Mouse (Mus musculus): Measurements from ENCODE around the gene Hoxb3. TPM values are rescaled to one million over a fixed set of nuclear protein-coding genes. Genes with fewer than 3 reads are reported as not detected.

Hoxb3 gene
- polyA plus RNA-seq, 1 experiment from 2014 or later = 1.1 TPM

GRCm38 (mm10) chr11:96320688-96321087 lies 2.4 kb upstream of the Hoxb3 start:
- H3K9me3 ChIP-seq (ENCODE audit: control insufficient read depth) = no peaks in the 10 kb centered on the region
- H3K4me1 ChIP-seq (replicated peaks; ENCODE audit: control insufficient read depth, insufficient read depth, low read length) = no peaks in the 10 kb centered on the region

GRCm38 (mm10) chr11:96321846-96322245 lies 1.3 kb upstream of the Hoxb3 start:
- no peaks in the 10 kb centered on the region for H3K36me3 ChIP-seq (ENCODE audit: control insufficient read depth, insufficient read depth)
- WGBS = 30% methylated on average over 5 of the region's 5 CpGs
- no peaks in the 10 kb centered on the region for H3K4me1 ChIP-seq (replicated peaks; ENCODE audit: control insufficient read depth, insufficient read depth, low read length)
- peak overlapping the region; percentile 83 for H3K4me2 ChIP-seq (replicated peaks; ENCODE audit: low read depth)
- H3K27ac ChIP-seq (ENCODE audit: low read depth, low read length) = peak overlapping the region; percentile 36; the same call in 1 of the 2 replicates
- H3K9me3 ChIP-seq (ENCODE audit: control insufficient read depth) = no peaks in the 10 kb centered on the region
- no peak for ATAC-seq
- H3K9ac ChIP-seq (ENCODE audit: low read depth, low read length) = peak overlapping the region; percentile 5; the same call in 1 of the 2 replicates
- TF ChIP-seq CTCF (IDR thresholded peaks at IDR 0.05; ENCODE audit: low read depth) = no peak
- H3K4me3 ChIP-seq (ENCODE audit: low read depth, low read length) = 0 out of 2 replicates have a peak overlapping the region, but pooled peaks have one; percentile 9
- peaks cover 24% of the 10 kb centered on the region for H3K27me3 ChIP-seq (replicated peaks; ENCODE audit: control insufficient read depth, insufficient read depth, low read length)

More at GRCm38 (mm10) chr11:96320688-96321087, 2.4 kb upstream of the Hoxb3 start:
- H3K9ac ChIP-seq (ENCODE audit: low read depth, low read length) = peak overlapping the region; percentile 22; the same call in 1 of the 2 replicates
- WGBS = 26% methylated on average over 17 of the region's 17 CpGs
- peak overlapping the region; percentile 37; the same call in 1 of the 2 replicates for H3K27ac ChIP-seq (ENCODE audit: low read depth, low read length)
- peak overlapping the region; percentile 83 for H3K4me2 ChIP-seq (replicated peaks; ENCODE audit: low read depth)
- TF ChIP-seq CTCF (IDR thresholded peaks at IDR 0.05; ENCODE audit: low read depth) = no peak
- peak overlapping the region; percentile 59 for H3K4me3 ChIP-seq (ENCODE audit: low read depth, low read length)
- no peaks in the 10 kb centered on the region for H3K36me3 ChIP-seq (ENCODE audit: control insufficient read depth, insufficient read depth)
- ATAC-seq = no peak
- peaks cover 29% of the 10 kb centered on the region for H3K27me3 ChIP-seq (replicated peaks; ENCODE audit: control insufficient read depth, insufficient read depth, low read length)

DNA sequence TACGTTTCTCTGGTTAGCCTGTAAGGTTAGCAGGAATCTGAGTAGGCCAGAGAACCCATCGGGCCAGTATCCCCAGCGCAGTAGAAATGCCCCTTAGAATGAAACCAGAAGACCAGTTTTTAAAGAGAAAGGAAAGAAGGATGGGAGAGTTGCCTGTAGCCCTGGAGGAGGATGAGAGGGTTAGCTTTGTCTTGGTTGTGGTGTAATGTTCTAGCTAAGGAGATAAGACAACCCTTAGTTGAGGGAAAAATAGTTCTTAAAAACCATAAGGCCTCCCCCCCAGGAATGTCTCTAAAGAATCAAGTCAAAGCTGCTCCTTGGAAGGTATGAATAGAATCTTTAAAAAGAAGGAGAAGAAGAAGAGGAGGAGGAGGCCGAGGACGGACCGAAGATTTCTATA lies 388 bp upstream of the Hoxb3 start:
- peaks cover 23% of the 10 kb centered on the region for H3K27me3 ChIP-seq (replicated peaks; ENCODE audit: control insufficient read depth, insufficient read depth, low read length)
- peak overlapping the region; percentile 9; the same call in 1 of the 2 replicates for H3K4me3 ChIP-seq (ENCODE audit: low read depth, low read length)
- H3K4me2 ChIP-seq (replicated peaks; ENCODE audit: low read depth) = peak overlapping the region; percentile 83
- 40% methylated on average over 6 of the region's 6 CpGs for WGBS
- TF ChIP-seq CTCF (IDR thresholded peaks at IDR 0.05; ENCODE audit: low read depth) = no peak
- H3K9ac ChIP-seq (ENCODE audit: low read depth, low read length) = 0 out of 2 replicates have a peak overlapping the region, but pooled peaks have one; percentile 13
- no peak for ATAC-seq
- no peaks in the 10 kb centered on the region for H3K4me1 ChIP-seq (replicated peaks; ENCODE audit: control insufficient read depth, insufficient read depth, low read length)
- no peaks in the 10 kb centered on the region for H3K9me3 ChIP-seq (ENCODE audit: control insufficient read depth)
- H3K36me3 ChIP-seq (ENCODE audit: control insufficient read depth, insufficient read depth) = no peaks in the 10 kb centered on the region
- H3K27ac ChIP-seq (ENCODE audit: low read depth, low read length) = peak overlapping the region; percentile 36; the same call in 1 of the 2 replicates

DNA sequence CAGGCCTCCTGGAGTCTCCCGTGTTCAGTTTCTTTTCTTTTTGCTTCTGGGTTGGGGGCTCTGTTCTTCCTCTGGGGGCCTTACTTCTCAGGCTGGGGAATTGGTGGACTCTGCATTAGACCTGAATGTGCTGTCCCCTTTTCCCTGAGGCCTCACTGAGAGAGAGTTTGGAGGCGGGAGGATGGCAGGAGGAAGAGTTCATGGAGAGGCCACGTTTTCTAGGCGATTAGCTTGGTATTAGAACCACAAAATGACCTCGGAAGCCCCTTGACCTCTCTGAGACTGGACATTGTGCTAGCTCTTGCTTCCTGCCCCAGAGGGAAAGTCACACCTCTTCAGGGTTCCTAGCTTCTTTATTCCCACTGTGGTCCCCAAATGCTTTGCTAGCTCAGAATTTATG lies 999 bp downstream of the Hoxb3 start:
- H3K9me3 ChIP-seq (ENCODE audit: control insufficient read depth) = no peaks in the 10 kb centered on the region
- H3K36me3 ChIP-seq (ENCODE audit: control insufficient read depth, insufficient read depth) = no peaks in the 10 kb centered on the region
- no peaks in the 10 kb centered on the region for H3K4me1 ChIP-seq (replicated peaks; ENCODE audit: control insufficient read depth, insufficient read depth, low read length)
- TF ChIP-seq CTCF (IDR thresholded peaks at IDR 0.05; ENCODE audit: low read depth) = no peak
- H3K27ac ChIP-seq (ENCODE audit: low read depth, low read length) = no peak overlapping the region
- 30% methylated on average over 5 of the region's 5 CpGs for WGBS
- H3K4me2 ChIP-seq (replicated peaks; ENCODE audit: low read depth) = peak overlapping the region; percentile 83
- no peak for ATAC-seq
- H3K27me3 ChIP-seq (replicated peaks; ENCODE audit: control insufficient read depth, insufficient read depth, low read length) = peaks cover 12% of the 10 kb centered on the region
- H3K9ac ChIP-seq (ENCODE audit: low read depth, low read length) = no peak overlapping the region
- H3K4me3 ChIP-seq (ENCODE audit: low read depth, low read length) = peak overlapping the region; percentile 5; the same call in 1 of the 2 replicates

DNA sequence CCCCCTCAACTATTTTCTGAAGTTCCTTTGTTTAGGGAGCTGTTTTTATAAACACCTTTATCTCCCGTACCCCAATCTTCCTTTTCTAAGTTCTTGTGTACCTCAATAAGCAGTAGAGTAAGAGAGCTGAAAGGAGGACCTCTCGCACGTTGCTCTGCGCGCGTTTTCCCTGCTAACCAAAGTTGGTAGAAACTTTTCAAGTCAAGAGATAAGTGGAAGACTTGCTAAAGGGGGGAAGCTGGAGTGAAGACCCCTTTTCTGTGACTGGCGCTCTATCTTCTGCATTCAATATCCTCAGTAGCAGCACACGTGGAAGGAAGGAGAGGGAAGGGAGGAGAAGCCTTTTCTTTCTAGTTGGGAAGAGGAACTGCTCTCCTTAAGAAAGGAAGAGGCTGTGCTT lies 1.8 kb downstream of the Hoxb3 start:
- Histone ChIP-seq H3K4me2 (replicated peaks; ENCODE audit: low read depth) (peak overlapping the region; percentile 83), H3K36me3 (ENCODE audit: control insufficient read depth, insufficient read depth) (no peaks in the 10 kb centered on the region), H3K4me3 (ENCODE audit: low read depth, low read length) (peak overlapping the region; percentile 17), H3K4me1 (replicated peaks; ENCODE audit: control insufficient read depth, insufficient read depth, low read length) (no peaks in the 10 kb centered on the region; the same call in 1 of the 2 replicates), H3K27ac (ENCODE audit: low read depth, low read length) (no peak overlapping the region), H3K9me3 (ENCODE audit: control insufficient read depth) (no peaks in the 10 kb centered on the region), H3K27me3 (replicated peaks; ENCODE audit: control insufficient read depth, insufficient read depth, low read length) (peaks cover 12% of the 10 kb centered on the region), H3K9ac (ENCODE audit: low read depth, low read length) (0 out of 2 replicates have a peak overlapping the region, but pooled peaks have one; percentile 57)
- ATAC-seq = no peak
- no peak for TF ChIP-seq CTCF (IDR thresholded peaks at IDR 0.05; ENCODE audit: low read depth)
- WGBS = 37% methylated on average over 8 of the region's 8 CpGs

DNA sequence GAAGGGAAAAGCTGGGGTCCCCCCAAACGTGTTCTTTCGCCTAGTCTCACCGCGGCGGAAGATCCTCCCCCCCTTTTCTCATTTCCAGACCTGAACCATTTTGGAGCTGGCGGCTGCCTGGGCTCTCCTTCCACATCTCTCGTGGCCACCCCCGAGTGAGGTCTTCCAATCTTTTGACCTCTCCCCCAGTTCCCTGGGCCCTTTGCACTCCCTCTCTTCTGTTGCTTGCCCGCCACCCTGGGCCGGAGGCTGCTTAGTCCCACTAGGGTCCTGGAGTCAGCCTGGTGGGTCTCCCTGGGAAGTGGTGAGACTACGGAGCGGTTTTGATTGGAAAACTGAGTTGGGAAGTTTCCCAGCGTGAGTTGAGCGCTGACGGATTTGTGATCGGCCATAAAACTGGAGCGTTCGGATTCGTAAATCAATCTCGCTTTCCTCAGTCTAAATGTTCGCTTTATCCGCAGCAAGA lies 2.7 kb downstream of the Hoxb3 start:
- no peak for ATAC-seq
- H3K36me3 ChIP-seq (ENCODE audit: control insufficient read depth, insufficient read depth) = no peaks in the 10 kb centered on the region
- H3K9ac ChIP-seq (ENCODE audit: low read depth, low read length) = peak overlapping the region; percentile 57
- peak overlapping the region; percentile 17; the same call in 1 of the 2 replicates for H3K4me3 ChIP-seq (ENCODE audit: low read depth, low read length)
- no peaks in the 10 kb centered on the region for H3K9me3 ChIP-seq (ENCODE audit: control insufficient read depth)
- 26% methylated on average over 22 of the region's 22 CpGs for WGBS
- H3K27ac ChIP-seq (ENCODE audit: low read depth, low read length) = peak overlapping the region; percentile 73
- peaks cover 12% of the 10 kb centered on the region for H3K27me3 ChIP-seq (replicated peaks; ENCODE audit: control insufficient read depth, insufficient read depth, low read length)
- no peak for TF ChIP-seq CTCF (IDR thresholded peaks at IDR 0.05; ENCODE audit: low read depth)
- peak overlapping the region; percentile 83 for H3K4me2 ChIP-seq (replicated peaks; ENCODE audit: low read depth)
- H3K4me1 ChIP-seq (replicated peaks; ENCODE audit: control insufficient read depth, insufficient read depth, low read length) = no peaks in the 10 kb centered on the region; the same call in 1 of the 2 replicates

All from intestine, postnatal 0 days (tissue).